Mouse (Mus musculus) heart, adult 11 months (tissue): ENCODE results near the gene Calm5.

Experiments used
- DNase-seq: peaks from one replicate; pipeline ENCODE4 v3.0.0; 2022

Calm5 gene

GRCm38 (mm10) chr13:3866355-3867052 is 12.5 kb downstream of the Calm5 start:
- peak; percentile 93 for DNase-seq

DNA sequence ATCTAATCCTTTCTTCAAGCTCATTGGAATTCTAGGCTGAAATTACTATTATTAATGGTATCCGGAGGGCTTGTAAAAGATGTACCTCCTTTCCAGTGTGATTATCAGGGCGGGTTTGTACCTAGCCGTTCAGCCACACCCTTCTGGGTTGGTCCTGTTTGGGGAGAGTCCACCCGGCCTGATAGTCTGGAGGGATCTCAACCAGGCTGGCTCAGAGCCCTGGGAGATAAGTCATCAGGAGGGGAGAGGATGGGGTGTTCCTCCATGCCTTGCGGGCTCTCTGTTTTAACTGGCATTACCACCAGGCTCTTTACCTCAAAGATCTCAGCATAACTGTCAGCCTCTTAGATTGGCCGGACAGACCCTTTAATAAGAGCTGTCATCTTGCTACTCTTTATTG is 13.2 kb downstream of the Calm5 start:
- peak; percentile 82 for DNase-seq

GRCm38 (mm10) chr13:3869901-3870300 is 15.9 kb downstream of the Calm5 start:
- DNase-seq = peak; percentile 30

GRCm38 (mm10) chr13:3872832-3873231 is 18.9 kb downstream of the Calm5 start:
- DNase-seq = peak; percentile 79

GRCm38 (mm10) chr13:3876448-3876847 is 22.5 kb downstream of the Calm5 start:
- DNase-seq = no peak

GRCm38 (mm10) chr13:3877185-3877584 is 23.2 kb downstream of the Calm5 start:
- no peak for DNase-seq

GRCm38 (mm10) chr13:3877679-3878220 is 23.8 kb downstream of the Calm5 start:
- no peak for DNase-seq

DNA sequence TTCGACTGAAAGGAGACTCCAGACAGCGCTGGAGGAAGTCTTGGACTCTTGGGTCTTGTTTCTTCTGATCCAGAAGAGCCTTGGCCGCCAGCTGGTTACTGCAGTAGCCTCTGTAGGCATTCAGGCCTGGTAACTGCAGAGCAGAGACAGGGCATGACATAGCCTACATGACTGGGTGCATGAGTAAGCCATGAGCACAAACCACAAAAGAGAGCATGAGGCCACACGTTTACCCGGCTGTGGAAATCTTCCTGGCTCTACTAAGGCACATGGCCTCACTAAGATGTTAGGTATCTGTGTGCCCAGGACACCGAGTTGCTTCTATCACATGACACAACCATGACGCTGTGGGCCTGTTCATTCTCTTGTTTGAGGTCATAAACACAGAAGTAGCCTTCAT is 32.7 kb downstream of the Calm5 start:
- DNase-seq = peak; percentile 79

DNA sequence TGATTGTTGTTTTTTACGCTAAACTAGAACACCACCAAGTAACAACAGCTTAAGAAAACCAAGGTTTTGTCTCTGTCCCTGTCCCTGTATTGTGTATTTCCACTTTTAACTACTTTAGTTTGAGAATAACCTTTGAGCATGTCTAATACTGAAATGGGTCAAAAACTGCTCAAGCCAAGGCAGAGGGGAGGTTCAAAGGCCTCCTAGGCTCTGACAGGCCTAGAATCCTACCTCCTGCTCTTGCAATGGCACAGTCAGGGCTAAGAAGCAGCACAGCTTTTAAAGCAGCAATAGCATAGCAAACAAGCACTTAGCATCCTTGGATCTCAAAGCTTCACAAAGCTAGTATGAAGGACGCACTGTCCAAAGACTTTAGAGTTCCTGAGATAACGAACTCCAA is 35.1 kb downstream of the Calm5 start:
- peak; percentile 17 for DNase-seq

DNA sequence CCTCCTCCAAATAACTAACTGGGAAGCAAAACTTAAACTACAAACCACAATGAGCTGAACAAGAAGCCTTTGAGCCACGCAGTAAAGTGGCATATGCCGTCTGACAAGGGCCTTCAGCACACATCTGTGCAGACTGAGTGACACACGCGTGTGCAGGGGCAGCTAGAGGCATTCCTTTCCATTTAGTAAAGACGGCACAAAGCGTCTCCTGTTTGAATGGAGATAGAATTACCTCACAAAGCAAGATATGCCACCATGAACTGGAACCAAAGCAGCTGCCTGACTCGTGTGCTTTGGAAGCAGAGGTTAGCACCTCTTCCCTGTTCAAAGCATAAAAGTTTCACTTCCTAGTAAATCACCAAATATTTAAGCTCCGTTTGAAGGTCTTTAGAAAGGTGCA is 36.1 kb downstream of the Calm5 start:
- DNase-seq = peak; percentile 24

DNA sequence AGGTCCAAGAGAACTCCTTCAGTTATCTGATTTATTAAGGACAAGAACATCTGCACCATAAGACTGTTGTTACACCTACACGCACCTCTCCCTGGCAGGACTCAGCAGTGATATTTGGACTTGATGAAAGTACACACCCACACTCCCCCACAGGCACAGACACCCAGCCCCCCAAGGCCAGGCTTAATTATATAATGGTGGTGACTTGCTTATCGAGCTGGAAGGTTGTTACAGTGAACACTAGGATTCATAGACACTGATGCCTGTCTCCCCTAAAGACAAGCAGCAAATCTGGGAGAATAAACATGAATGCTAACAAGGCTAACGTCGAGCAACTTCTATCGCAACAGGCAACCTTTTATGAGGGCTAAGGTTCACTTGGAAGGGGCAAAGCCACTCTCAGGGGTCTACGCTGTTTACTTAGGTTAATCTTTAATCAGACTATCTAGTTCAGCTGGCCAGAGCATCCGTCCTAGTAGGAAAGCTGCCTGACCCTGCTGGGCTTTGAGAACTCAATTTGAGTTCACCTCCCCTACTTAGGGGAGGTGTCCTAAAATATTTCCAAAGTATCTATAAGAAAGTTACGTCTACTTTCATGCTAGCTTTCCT is 37.6 kb downstream of the Calm5 start:
- DNase-seq = peak; percentile 84

DNA sequence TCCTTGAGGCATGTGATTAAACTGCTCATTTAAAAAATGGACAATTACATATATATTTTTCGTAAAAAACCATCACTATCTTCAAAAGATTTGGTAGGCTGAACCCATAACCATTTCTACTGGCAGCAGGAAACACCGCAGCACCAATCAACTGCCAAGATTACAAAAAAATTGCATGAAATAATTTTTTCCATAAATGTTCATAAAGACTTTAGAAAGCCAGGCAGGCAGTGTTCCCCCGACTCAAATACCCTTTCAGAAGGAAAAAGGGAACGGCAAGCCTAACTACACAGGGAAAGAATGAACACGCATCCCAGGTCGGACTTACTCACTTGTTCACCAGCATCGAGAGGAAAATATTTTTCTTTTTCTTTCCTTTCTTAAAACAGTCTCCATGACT is 38.6 kb downstream of the Calm5 start:
- DNase-seq = peak; percentile 72

- DNase-seq = peak; percentile 99
Observed at GRCm38 (mm10) chr13:3893126-3893734, 39.3 kb downstream of the Calm5 start.

DNA sequence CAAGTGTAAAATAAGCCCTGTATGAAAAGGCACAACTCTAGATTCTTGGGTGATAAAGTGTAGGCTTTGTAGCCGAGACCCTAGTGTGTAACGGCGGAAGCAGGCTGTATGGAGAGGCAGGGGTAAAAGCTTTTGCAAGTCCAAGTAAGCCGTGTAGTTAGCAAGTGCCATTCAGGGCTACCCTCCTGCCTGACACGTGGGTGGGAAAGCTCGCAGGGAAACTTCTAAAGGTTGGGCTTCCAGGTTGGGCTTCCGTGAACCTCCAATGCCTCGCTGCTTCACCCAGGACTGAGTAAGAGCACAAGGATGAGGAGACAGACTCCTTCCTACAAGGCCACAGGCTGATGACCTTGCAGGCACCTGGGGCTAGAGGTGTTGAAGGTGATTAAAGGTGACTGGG is 40.6 kb downstream of the Calm5 start:
- peak; percentile 86 for DNase-seq

DNA sequence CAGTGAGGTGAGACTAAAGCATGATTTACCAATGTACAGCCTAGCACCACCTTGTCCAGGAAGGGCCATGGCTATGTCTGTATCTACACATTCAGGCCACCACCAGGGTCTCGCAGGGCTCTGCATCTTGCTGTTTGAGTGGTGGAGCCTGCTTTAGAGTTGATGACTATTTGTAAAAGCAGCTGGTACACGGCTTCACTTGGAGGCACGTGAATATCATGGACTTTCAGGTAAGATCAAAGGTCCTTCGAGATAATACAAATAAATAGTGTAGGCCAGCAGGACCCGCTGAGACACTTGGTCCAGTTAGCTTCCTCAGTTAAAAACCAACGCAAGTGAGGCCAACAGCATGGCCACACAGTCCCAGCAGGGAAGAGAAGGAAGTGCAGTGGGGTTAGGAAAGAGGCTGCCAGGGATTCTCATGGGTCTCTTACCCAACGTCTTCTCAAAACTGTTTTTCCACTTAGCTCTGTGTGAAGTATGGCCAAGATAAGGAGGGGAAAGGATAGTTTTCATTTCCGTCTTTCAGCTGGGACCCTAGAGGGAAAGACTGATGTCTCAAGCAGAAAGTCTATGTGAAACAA is 41.5 kb downstream of the Calm5 start:
- peak; percentile 78 for DNase-seq

DNA sequence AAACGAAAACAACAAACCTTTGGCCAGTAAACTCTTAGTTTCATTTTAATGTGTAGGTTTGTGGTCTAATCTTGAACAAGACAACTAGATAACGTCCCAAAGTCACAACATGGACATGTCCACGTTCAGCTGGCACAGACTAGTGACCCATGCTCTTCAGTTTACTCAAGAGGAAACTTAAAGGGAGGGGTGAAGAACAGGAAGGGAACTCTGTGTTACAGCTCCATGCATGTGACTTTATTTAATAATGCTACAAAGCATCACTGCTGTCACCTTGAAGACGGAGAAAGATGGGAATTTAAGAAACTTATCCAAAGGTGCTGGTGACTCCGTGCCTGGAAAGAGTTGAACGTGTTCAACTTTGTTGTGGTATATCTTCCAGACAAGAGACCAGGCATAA is 42.1 kb downstream of the Calm5 start:
- DNase-seq = peak; percentile 70

- DNase-seq = peak; percentile 92
Observed at GRCm38 (mm10) chr13:3896913-3897312, 42.9 kb downstream of the Calm5 start.

DNA sequence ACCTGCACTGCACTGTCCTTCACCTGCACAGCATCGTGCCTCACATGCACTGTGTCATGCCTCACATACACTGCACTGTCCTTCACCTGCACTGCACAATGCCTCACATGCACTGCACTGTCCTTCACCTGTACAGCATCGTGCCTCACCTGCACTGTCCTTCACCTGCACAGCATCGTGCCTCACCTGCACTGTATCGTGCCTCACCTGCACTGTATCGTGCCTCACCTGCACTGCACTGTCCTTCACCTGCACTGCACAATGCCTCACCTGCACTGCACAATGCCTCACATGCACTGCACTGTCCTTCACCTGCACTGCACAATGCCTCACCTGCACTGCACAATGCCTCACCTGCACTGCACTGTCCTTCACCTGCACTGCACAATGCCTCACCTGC is 44.2 kb downstream of the Calm5 start:
- DNase-seq = peak; percentile 69

- DNase-seq = peak; percentile 81
Observed at GRCm38 (mm10) chr13:3899301-3899700, 45.3 kb downstream of the Calm5 start.
